Mouse (Mus musculus) cerebellum, postnatal 4 days (tissue): ENCODE measurements around the gene Ulk2.
A peak's percentile ranks its signal among the peaks of the same experiment; 100 is the strongest.

ENCODE experiments used
- DNase-seq, 2 experiments: peaks; one replicate each; pipeline ENCODE4 v3.0.0; 2022; ENCODE audit warnings: low spot score in 2 of 2, mixed read lengths in 1 of 2

Gene Ulk2

GRCm38 (mm10) chr11:61760518-61760917 lies 94.4 kb downstream of the Ulk2 start:
- DNase-seq: no peak

GRCm38 (mm10) chr11:61757151-61757550 lies 97.7 kb downstream of the Ulk2 start:
- DNase-seq: no peak

- no peak for DNase-seq
Observed at GRCm38 (mm10) chr11:61751612-61752011, 103.3 kb downstream of the Ulk2 start.

GRCm38 (mm10) chr11:61747161-61747560 lies 107.7 kb downstream of the Ulk2 start:
- DNase-seq: no peak

GRCm38 (mm10) chr11:61745781-61746180 lies 109.1 kb downstream of the Ulk2 start:
- no peak for DNase-seq

GRCm38 (mm10) chr11:61744460-61744859 lies 110.4 kb downstream of the Ulk2 start:
- peak in 1 of 2 experiments; percentile 13 for DNase-seq

- no peak for DNase-seq
Observed at GRCm38 (mm10) chr11:61743768-61744167, 111.1 kb downstream of the Ulk2 start.

GRCm38 (mm10) chr11:61740500-61740899 lies 114.4 kb downstream of the Ulk2 start:
- DNase-seq: no peak

- DNase-seq: no peak
Observed at GRCm38 (mm10) chr11:61737290-61737689, 117.6 kb downstream of the Ulk2 start.

GRCm38 (mm10) chr11:61732672-61733071 lies 122.2 kb downstream of the Ulk2 start:
- DNase-seq: no peak

- DNase-seq: no peak
Observed at GRCm38 (mm10) chr11:61728037-61728436, 126.8 kb downstream of the Ulk2 start.
